Mouse (Mus musculus) heart, adult 2 months (tissue): ENCODE measurements around the gene Stk32c.

Source experiments
- CTCF ChIP-seq: fragments of 200-600 bp; IDR thresholded peaks from 2 replicates; pipeline ENCODE4 v1.8.1; 2022; ENCODE audit warnings: antibody characterized with exemption, mild to moderate bottlenecking, moderate library complexity
- EP300 ChIP-seq: fragments of 200-500 bp; IDR thresholded peaks from 2 replicates; pipeline ENCODE4 v1.6.1; 2011; ENCODE audit warnings: low read depth, low read length, control low read depth; ENCODE audit not compliant: insufficient read depth
- POLR2A ChIP-seq: fragments of 200-500 bp; IDR thresholded peaks from 2 replicates; pipeline ENCODE4 v1.6.1; 2011; ENCODE audit warnings: mild to moderate bottlenecking, low read depth, low read length, control low read depth; ENCODE audit not compliant: insufficient read depth

GRCm38 (mm10) chr7:139105076-139105475, 108.0 kb downstream of the Stk32c start:
- no peak for TF ChIP-seq EP300
- no peak for TF ChIP-seq POLR2A
- no peak for TF ChIP-seq CTCF
